Mouse (Mus musculus) ES-Bruce4 (cell line): ENCODE measurements around the gene Tm7sf3. TPM values are rescaled to one million over a fixed set of nuclear protein-coding genes. Genes with fewer than 3 reads are reported as not detected.
A peak's percentile ranks its signal among the peaks of the same experiment; 100 is the strongest.

Source experiments
- H3K27ac ChIP-seq: 2 replicates; pipeline ENCODE4 v1.5.1; 2012; ENCODE audit warnings: low read length, inconsistent platforms; ENCODE audit not compliant: insufficient read depth
- H3K27me3 ChIP-seq: 2 replicates; pipeline ENCODE4 v1.6.1; 2012; ENCODE audit warnings: mild to moderate bottlenecking, low read length, inconsistent platforms; ENCODE audit not compliant: control insufficient read depth, poor library complexity, insufficient read depth, severe bottlenecking
- H3K36me3 ChIP-seq: 2 replicates; pipeline ENCODE4 v1.6.1; 2012; ENCODE audit warnings: inconsistent platforms, mild to moderate bottlenecking, low read length, moderate library complexity; ENCODE audit not compliant: control insufficient read depth, poor library complexity, insufficient read depth, severe bottlenecking
- H3K4me1 ChIP-seq: one replicate; pipeline ENCODE4 v1.8.1; 2011; ENCODE audit warnings: low read length; ENCODE audit not compliant: control insufficient read depth, insufficient read depth
- H3K4me3 ChIP-seq: 2 replicates; pipeline ENCODE4 v1.5.1; 2011; ENCODE audit warnings: low read depth, mild to moderate bottlenecking, low read length
- H3K9ac ChIP-seq: 2 replicates; pipeline ENCODE4 v1.6.1; 2012; ENCODE audit warnings: low read depth, mild to moderate bottlenecking, inconsistent platforms; ENCODE audit not compliant: poor library complexity, severe bottlenecking
- H3K9me3 ChIP-seq: replicated peaks from 2 replicates; pipeline ENCODE4 v1.6.1; 2012; ENCODE audit warnings: mild to moderate bottlenecking, low read length, inconsistent platforms; ENCODE audit not compliant: control insufficient read depth, poor library complexity, insufficient read depth, severe bottlenecking
- CTCF ChIP-seq: IDR thresholded peaks from one replicate; pipeline ENCODE4 v1.8.1; 2011; ENCODE audit warnings: low read depth, low read length
- EP300 ChIP-seq: IDR thresholded peaks from 2 replicates; pipeline ENCODE4 v1.6.1; 2011; ENCODE audit warnings: low read depth, low read length; ENCODE audit not compliant: insufficient read depth
- POLR2A ChIP-seq: IDR thresholded peaks from one replicate; pipeline ENCODE4 v1.8.1; 2011; ENCODE audit warnings: low read length; ENCODE audit not compliant: insufficient read depth
- polyA plus RNA-seq: library from polyadenylated mRNA; stranded (reverse); fragments of >200 nt; gene quantifications from 2 replicates; pipeline ENCODE4 v1.2.4, GENCODE M21; 2011; ENCODE audit warnings: low read depth; ENCODE audit not compliant: missing spikeins, insufficient read depth, insufficient read length

Tm7sf3 gene
- polyA plus RNA-seq, result 39.1 and 46.1 TPM in 2 replicates

- Histone ChIP-seq H3K27ac (peak within 1 kb of the TSS; percentile 49), H3K4me1 (no peaks in the 10 kb centered on the region), H3K9ac (peak within 1 kb of the TSS; percentile 62), H3K9me3 (no peaks in the 10 kb centered on the region), H3K4me3 (peak within 1 kb of the TSS; percentile 79), H3K27me3 (no peaks in the 10 kb centered on the region), H3K36me3 (no peaks in the 10 kb centered on the region)
- TF ChIP-seq CTCF (no peak), EP300 (peak; percentile 79; the same call in 1 of the 2 replicates), POLR2A (peak; percentile 99)
Measured at GRCm38 (mm10) chr6:146642276-146643183, at the start of gene Tm7sf3, which contains the start of gene Med21. TSS of gene Tm7sf3 (minus strand) at chr6:146642824. TSS of gene Med21 (plus strand) at chr6:146642547.

GRCm38 (mm10) chr6:146688861-146689260 lies 46.2 kb upstream of the Tm7sf3 start:
- Histone ChIP-seq H3K9me3 (peaks cover 16% of the 10 kb centered on the region), H3K36me3 (no peaks in the 10 kb centered on the region), H3K4me3 (no peak overlapping the region), H3K9ac (no peak overlapping the region), H3K27ac (no peak overlapping the region), H3K4me1 (no peaks in the 10 kb centered on the region), H3K27me3 (no peaks in the 10 kb centered on the region)
- no peak for TF ChIP-seq CTCF
- TF ChIP-seq EP300, result no peak
- TF ChIP-seq POLR2A, result no peak

GRCm38 (mm10) chr6:146688010-146688409 lies 45.4 kb upstream of the Tm7sf3 start:
- peaks cover 16% of the 10 kb centered on the region for H3K9me3 ChIP-seq
- no peak overlapping the region for H3K9ac ChIP-seq
- no peak for TF ChIP-seq EP300
- no peak for TF ChIP-seq POLR2A
- no peak for TF ChIP-seq CTCF
- H3K4me1 ChIP-seq, result no peaks in the 10 kb centered on the region
- H3K36me3 ChIP-seq, result no peaks in the 10 kb centered on the region
- no peak overlapping the region for H3K27ac ChIP-seq
- no peak overlapping the region for H3K4me3 ChIP-seq
- no peaks in the 10 kb centered on the region for H3K27me3 ChIP-seq

GRCm38 (mm10) chr6:146686463-146687196 lies 44.0 kb upstream of the Tm7sf3 start:
- no peak overlapping the region for H3K4me3 ChIP-seq
- H3K9me3 ChIP-seq, result peaks cover 13% of the 10 kb centered on the region
- no peaks in the 10 kb centered on the region for H3K36me3 ChIP-seq
- no peaks in the 10 kb centered on the region for H3K27me3 ChIP-seq
- H3K4me1 ChIP-seq, result no peaks in the 10 kb centered on the region
- H3K9ac ChIP-seq, result no peak overlapping the region
- TF ChIP-seq CTCF, result no peak
- TF ChIP-seq EP300, result no peak
- no peak for TF ChIP-seq POLR2A
- no peak overlapping the region for H3K27ac ChIP-seq

- H3K4me1 ChIP-seq, result no peaks in the 10 kb centered on the region
- no peak overlapping the region for H3K9ac ChIP-seq
- no peak for TF ChIP-seq POLR2A
- no peak for TF ChIP-seq EP300
- no peak for TF ChIP-seq CTCF
- no peak overlapping the region for H3K27ac ChIP-seq
- no peak overlapping the region for H3K4me3 ChIP-seq
- H3K27me3 ChIP-seq, result no peaks in the 10 kb centered on the region
- no peaks in the 10 kb centered on the region for H3K36me3 ChIP-seq
- peaks cover 13% of the 10 kb centered on the region for H3K9me3 ChIP-seq
Measured at GRCm38 (mm10) chr6:146685781-146686308, 43.2 kb upstream of the Tm7sf3 start.
